ENCODE assay signal across 12 mouse cellular contexts in the genomic region with DNA sequence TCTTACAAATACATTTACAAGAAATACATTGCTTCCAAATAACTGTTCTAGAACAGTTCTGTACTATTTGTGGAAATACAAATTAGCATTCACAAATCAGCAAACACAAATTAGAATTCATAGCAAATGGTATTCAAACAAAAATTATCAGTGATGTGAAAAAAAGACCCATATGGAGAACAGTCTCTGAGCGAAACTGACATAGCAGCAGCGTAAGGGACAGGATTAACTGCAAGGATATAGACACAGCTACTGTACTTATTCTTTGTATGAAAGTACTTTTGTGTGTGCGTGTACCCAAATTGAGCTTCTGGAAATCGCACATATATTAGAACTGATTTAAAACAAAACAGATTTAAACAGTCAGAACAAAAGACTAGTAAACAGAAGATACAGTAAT.
"Had no signal": no experiment of that assay in that cellular context is flagged by ENCODE, and none has a peak within 500 bp of the region (broad histone marks: within the 10 kb centered on the region; RNA-seq: fewer than 3 reads in every experiment).

No protein-coding gene starts in this region.

- H3K9ac ChIP-seq: liver, embryonic 15.5 days; midbrain, embryonic 13.5 days had no signal

- H3K36me3 ChIP-seq: limb, embryonic 10.5 days; liver, embryonic 15.5 days; midbrain, embryonic 13.5 days had no signal

- H3K27ac ChIP-seq: left cerebral cortex, adult 2 months; limb, embryonic 10.5 days; liver, embryonic 15.5 days; macrophage; midbrain, embryonic 13.5 days; stomach, postnatal 0 days had no signal

- H3K4me2 ChIP-seq: liver, embryonic 11.5 days; liver, embryonic 15.5 days; midbrain, embryonic 13.5 days had no signal

- H3K4me3 ChIP-seq: left cerebral cortex, adult 2 months; limb, embryonic 10.5 days; liver, embryonic 15.5 days; megakaryocyte, embryonic 14.5 days; midbrain, embryonic 13.5 days had no signal

- H3K27me3 ChIP-seq: liver, embryonic 15.5 days; megakaryocyte, embryonic 14.5 days; midbrain, embryonic 13.5 days had no signal

- DNase-seq: kidney, adult 9 months; kidney, postnatal 36 days; lung, adult 2 months; thymus, postnatal 4 days had no signal

- ATAC-seq: midbrain, embryonic 13.5 days had no signal

- H3K4me1 ChIP-seq: liver, embryonic 15.5 days had no signal

- H3K9me3 ChIP-seq: limb, embryonic 10.5 days; liver, embryonic 15.5 days; megakaryocyte, embryonic 14.5 days; midbrain, embryonic 13.5 days had no signal
